Mouse (Mus musculus) brown adipose tissue, adult 24 weeks (tissue): Measurements from ENCODE around the gene Gm20388. TPM values are rescaled to one million over a fixed set of nuclear protein-coding genes. Genes with fewer than 3 reads are reported as not detected.

Experiments used
- H3K27ac ChIP-seq: fragments of 200-500 bp; replicated peaks from 2 replicates; pipeline ENCODE4 v1.5.1; 2012; ENCODE audit warnings: low read depth, mild to moderate bottlenecking, low read length
- H3K4me1 ChIP-seq: fragments of 200-500 bp; 2 replicates; pipeline ENCODE4 v1.6.1; 2012; ENCODE audit warnings: low read length, mixed read lengths; ENCODE audit not compliant: control insufficient read depth, insufficient read depth, insufficient read length
- H3K4me3 ChIP-seq: fragments of 200-500 bp; 2 replicates; pipeline ENCODE4 v1.5.1; 2012; ENCODE audit warnings: low read depth, mild to moderate bottlenecking, low read length, moderate library complexity; ENCODE audit not compliant: insufficient read depth
- polyA plus RNA-seq: library from polyadenylated mRNA; stranded (reverse); fragments of >200 nt; gene quantifications from 2 replicates; pipeline ENCODE4 v1.2.4, GENCODE M21; 2012; ENCODE audit not compliant: missing spikeins, insufficient read depth, insufficient read length

The Gm20388 gene
- polyA plus RNA-seq, 1 experiment, result 44.7 TPM

GRCm38 (mm10) chr8:120208113-120208512, 297.5 kb downstream of the Gm20388 start:
- Histone ChIP-seq H3K4me1 (peaks cover 20% of the 10 kb centered on the region), H3K4me3 (no peak overlapping the region), H3K27ac (no peak overlapping the region)

GRCm38 (mm10) chr8:120211345-120211744, 300.7 kb downstream of the Gm20388 start:
- Histone ChIP-seq H3K27ac (no peak overlapping the region), H3K4me1 (peaks cover 10% of the 10 kb centered on the region), H3K4me3 (no peak overlapping the region)

- Histone ChIP-seq H3K4me3 (no peak overlapping the region), H3K4me1 (peaks cover 10% of the 10 kb centered on the region), H3K27ac (no peak overlapping the region)
Observed at GRCm38 (mm10) chr8:120212596-120212995, 302.0 kb downstream of the Gm20388 start.

DNA sequence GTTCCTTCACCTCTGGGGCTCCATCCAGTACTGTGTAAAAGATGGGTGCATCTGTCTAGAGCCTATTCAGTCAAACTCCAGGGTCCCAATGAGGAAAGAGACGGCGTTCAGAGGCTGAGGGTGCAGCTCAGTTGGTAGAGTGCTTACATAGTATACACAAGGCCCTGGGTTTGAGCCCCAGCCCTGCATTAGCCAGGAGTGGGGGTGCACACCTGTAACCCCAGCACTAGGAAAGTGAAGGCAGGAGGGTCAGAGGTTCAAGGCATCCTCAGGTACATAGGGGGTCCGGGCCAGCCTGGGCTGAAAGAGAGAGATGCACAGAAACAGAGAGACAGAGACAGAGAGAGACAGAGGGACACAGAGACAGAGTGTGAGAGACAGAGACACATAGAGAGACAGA, 302.6 kb downstream of the Gm20388 start:
- H3K27ac ChIP-seq, result peak overlapping the region; percentile 72
- H3K4me3 ChIP-seq, result no peak overlapping the region
- H3K4me1 ChIP-seq, result peaks cover 10% of the 10 kb centered on the region

GRCm38 (mm10) chr8:120213939-120214338, 303.3 kb downstream of the Gm20388 start:
- no peak overlapping the region for H3K4me3 ChIP-seq
- H3K27ac ChIP-seq, result peak overlapping the region; percentile 72
- H3K4me1 ChIP-seq, result peaks cover 10% of the 10 kb centered on the region

- no peak overlapping the region for H3K27ac ChIP-seq
- H3K4me3 ChIP-seq, result no peak overlapping the region
- H3K4me1 ChIP-seq, result peaks cover 10% of the 10 kb centered on the region
Observed at GRCm38 (mm10) chr8:120215416-120216141, 304.9 kb downstream of the Gm20388 start.

GRCm38 (mm10) chr8:120216855-120217830, 306.5 kb downstream of the Gm20388 start:
- no peak overlapping the region for H3K27ac ChIP-seq
- peaks cover 10% of the 10 kb centered on the region for H3K4me1 ChIP-seq
- H3K4me3 ChIP-seq, result no peak overlapping the region

GRCm38 (mm10) chr8:120222548-120222947, 311.9 kb downstream of the Gm20388 start:
- no peak overlapping the region for H3K27ac ChIP-seq
- no peak overlapping the region for H3K4me3 ChIP-seq
- H3K4me1 ChIP-seq, result 0 out of 2 replicates have a peak, but pooled peaks cover 2% of the 10 kb centered on the region

GRCm38 (mm10) chr8:120224521-120225420, 314.1 kb downstream of the Gm20388 start:
- Histone ChIP-seq H3K27ac (no peak overlapping the region), H3K4me1 (peaks cover 2% of the 10 kb centered on the region; the same call in 1 of the 2 replicates), H3K4me3 (no peak overlapping the region)

GRCm38 (mm10) chr8:120225421-120226151, 314.9 kb downstream of the Gm20388 start:
- Histone ChIP-seq H3K4me3 (no peak overlapping the region), H3K4me1 (peaks cover 10% of the 10 kb centered on the region; the same call in 1 of the 2 replicates), H3K27ac (no peak overlapping the region)

DNA sequence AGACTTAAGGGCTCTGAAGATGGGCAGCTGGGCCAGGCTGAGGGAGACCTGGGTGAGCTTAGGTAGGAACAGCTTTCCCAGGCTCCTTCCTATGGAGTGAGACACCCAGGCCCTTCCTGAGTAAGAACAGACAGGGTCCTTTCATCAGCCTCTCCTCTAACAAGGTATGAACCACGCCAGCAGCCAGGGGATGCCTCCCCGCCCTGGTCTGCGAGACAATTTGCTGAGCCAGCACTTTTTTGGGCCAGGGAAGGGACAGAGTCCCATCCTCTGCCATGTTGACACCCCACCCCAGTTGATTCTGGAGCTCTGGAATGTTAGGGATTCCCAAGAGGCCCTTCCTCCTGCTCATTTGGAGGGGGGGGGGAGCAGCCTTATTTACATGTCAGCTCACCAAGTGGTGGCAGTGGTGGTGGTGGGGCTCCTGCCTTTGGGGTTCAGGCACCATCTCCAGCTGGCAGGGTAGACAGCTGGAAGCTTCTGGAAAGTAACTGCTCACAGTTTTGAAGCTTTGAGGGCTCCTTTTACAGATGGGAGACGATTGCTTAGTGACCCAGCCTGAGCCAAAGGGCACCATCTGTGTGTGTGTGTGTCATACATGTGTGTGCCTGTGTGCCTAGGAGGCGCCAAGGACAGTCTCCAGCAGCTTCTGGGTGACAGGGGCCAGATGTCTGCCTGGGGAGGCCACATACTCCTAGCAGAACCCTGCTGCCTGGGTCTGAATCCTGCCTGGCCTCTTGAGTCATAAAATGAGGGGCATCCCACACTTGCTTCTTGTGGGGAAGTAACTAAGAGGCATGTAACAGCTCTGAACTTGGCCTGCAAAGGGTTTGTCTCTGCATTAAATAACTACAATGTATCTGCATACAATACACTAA, 316.3 kb downstream of the Gm20388 start:
- no peak overlapping the region for H3K4me3 ChIP-seq
- peaks cover 22% of the 10 kb centered on the region for H3K4me1 ChIP-seq
- no peak overlapping the region for H3K27ac ChIP-seq

DNA sequence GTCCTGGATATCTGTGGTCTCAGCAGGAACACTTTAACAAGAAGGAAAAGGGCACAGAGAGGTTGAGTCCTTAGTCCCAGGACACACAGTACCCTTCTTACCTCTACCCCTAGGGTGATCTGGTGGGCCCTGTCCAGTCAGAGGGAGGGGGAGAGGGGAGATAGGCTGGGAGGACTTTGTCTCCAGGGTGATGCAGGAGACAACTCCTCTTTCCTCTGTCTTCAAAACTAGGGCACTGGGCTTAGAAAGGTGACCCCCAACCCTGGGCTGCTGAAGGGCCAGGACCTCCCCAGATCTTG, 316.9 kb downstream of the Gm20388 start:
- no peak overlapping the region for H3K4me3 ChIP-seq
- H3K27ac ChIP-seq, result no peak overlapping the region
- H3K4me1 ChIP-seq, result peaks cover 27% of the 10 kb centered on the region

GRCm38 (mm10) chr8:120227891-120228591, 317.4 kb downstream of the Gm20388 start, which contains the start of gene Gse1:
Gene Gse1 (plus strand): TSS chr8:120228456.
- Histone ChIP-seq H3K27ac (no peak within 1 kb of the TSS), H3K4me1 (peaks cover 30% of the 10 kb centered on the region), H3K4me3 (peak within 1 kb of the TSS; percentile 64)
